Mouse (Mus musculus): ENCODE measurements around the gene Heg1.

Gene Heg1

DNA sequence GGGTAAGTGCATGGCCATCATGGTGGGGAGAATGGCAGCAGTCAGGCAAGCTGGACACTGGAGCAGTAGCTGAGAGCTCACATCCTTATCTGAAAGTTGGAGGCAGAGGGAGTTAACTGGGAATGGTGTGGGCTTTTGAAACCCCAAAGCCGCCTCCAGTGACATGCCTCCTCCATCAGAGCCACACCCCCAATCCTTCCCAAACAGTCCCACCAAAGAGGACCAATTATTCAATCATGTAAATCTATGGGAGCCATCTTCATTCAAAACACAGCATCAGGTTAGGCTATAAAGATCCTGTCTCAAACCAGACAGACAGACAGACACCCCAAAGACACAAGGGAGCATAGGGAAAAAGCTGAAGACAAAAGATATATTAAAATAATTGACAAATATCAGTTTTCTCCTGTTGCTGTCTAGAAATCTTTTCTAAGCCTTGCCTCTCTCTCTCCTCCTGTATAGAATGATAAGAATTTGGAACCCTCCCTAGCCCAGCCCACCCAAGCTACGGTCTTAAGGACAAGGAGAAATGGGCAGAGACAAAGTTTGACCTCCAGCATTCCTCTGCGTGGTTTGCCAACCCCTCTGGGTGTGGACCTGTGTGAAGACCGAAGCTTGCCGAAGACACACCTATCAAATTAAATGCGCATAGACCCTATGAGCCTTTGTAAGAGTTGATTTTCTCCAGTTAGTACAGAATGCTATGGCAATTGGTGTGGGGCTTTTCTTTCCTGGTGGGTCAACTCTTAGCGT, 134.4 kb downstream of the Heg1 start:
- in situ Hi-C loops (cut with MboI, MseI) = loop anchor here (25.0 kb wide), 1 partner anchor 294 kb away; no protein-coding TSS in a partner anchor

DNA sequence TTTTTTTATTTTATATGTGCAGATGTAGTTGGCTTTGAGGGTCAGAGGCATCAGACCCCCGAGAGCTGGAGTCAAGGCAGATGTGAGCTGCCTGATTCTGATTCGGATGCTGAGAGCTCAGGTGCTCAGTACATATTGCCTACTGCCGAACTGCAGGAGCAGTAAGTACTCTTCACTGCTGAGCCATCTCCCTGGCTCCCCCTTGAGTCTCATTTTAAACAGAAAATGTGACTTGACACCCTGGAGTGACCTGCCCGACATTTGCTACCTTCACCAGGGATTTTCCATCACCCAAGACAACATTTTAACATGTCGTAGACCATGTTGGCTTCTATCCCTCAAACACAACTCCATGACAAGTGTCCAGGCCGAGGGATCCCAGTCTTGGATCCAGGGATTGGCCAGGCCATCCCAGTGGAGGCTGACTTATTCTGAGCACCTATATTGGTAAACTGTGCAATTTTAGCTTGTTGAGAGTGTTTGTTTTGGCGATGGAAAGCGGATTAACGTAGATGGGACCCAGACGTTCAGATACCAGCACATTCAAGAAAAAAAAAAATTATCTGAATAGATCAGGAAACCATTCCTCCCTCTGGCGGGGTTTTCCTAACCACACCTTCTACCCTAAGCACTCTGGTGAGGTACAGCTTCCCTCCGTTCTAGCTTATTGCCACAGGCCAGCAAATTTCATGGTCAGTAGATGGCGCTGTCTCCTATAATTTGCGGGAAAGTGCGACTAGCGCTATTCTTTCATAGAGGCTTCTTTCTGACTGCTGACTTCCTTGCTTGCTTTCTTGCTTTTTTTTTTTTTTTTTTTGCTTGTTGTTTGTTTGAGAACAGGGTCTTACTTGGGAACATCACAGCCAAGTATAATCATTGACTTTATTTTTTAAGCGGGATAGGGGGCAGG, 136.4 kb downstream of the Heg1 start:
- in situ Hi-C loops (cut with MboI, MseI) = loop anchor here (25.0 kb wide), 1 partner anchor 292 kb away; no protein-coding TSS in a partner anchor
